8 mouse cellular contexts compared by ENCODE assay signal in the genomic region with DNA sequence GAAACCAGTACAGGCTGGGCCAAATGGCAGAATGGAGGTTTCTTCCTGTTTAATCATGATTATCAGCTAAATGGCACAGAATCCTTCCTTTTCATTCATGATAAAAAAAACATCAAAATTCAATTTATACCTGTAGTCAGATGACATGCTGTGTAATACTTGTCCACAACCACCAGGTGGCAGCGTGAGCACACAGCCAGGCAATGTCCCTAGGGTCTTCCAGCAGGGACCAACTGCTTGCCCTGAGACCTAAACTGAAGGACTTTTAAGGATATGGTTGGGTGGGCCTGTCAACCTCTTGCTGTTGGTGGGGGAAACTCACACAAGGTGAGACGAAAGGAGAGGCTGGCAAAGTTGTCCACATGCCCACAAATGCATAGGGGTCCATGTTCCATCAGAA. TPM values are rescaled to one million over a fixed set of nuclear protein-coding genes. Genes with fewer than 3 reads are reported as not detected.
DNase-seq lines count a peak whose midpoint lies in the region; ATAC-seq and TF ChIP-seq lines count a peak whose summit lies in the region.

No protein-coding gene starts in this region.

- H3K9me3 ChIP-seq in heart, embryonic 11.5 days (replicated peaks; ENCODE audit: control insufficient read depth, low read length): no peaks in the 10 kb centered on the region
- no peaks in the 10 kb centered on the region for H3K9me3 ChIP-seq in forebrain, postnatal 0 days (ENCODE audit: low read length)
- H3K9me3 ChIP-seq in midbrain, embryonic 14.5 days (ENCODE audit: control insufficient read depth, low read length): no peaks in the 10 kb centered on the region

- peaks cover 21% of the 10 kb centered on the region for H3K4me1 ChIP-seq in heart, embryonic 11.5 days (ENCODE audit: control insufficient read depth, insufficient read depth, low read length)
- H3K4me1 ChIP-seq in forebrain, postnatal 0 days (ENCODE audit: insufficient read depth): no peaks in the 10 kb centered on the region
- no peaks in the 10 kb centered on the region for H3K4me1 ChIP-seq in midbrain, embryonic 14.5 days (ENCODE audit: control insufficient read depth, insufficient read depth, low read length)

- no peaks in the 10 kb centered on the region for H3K79me3 ChIP-seq in C2C12 (ENCODE audit: low read depth)

- H3K27me3 ChIP-seq in heart, embryonic 11.5 days (ENCODE audit: control insufficient read depth, insufficient read depth, low read length): no peaks in the 10 kb centered on the region
- H3K27me3 ChIP-seq in C2C12 (ENCODE audit: control insufficient read depth, insufficient read depth, insufficient read length): no peaks in the 10 kb centered on the region
- no peaks in the 10 kb centered on the region for H3K27me3 ChIP-seq in forebrain, postnatal 0 days (ENCODE audit: insufficient read depth, low read length)
- no peaks in the 10 kb centered on the region for H3K27me3 ChIP-seq in midbrain, embryonic 14.5 days (ENCODE audit: control insufficient read depth, insufficient read depth, low read length)

- no peak overlapping the region for H3K9ac ChIP-seq in heart, embryonic 11.5 days (ENCODE audit: low read depth, low read length)
- no peak overlapping the region for H3K9ac ChIP-seq in forebrain, postnatal 0 days
- H3K9ac ChIP-seq in midbrain, embryonic 14.5 days (replicated peaks; ENCODE audit: low read length): no peak overlapping the region

- no peak overlapping the region for H3K4me3 ChIP-seq in heart, embryonic 11.5 days (ENCODE audit: low read depth, low read length)
- H3K4me3 ChIP-seq in C2C12 (ENCODE audit: insufficient read depth, poor library complexity, severe bottlenecking): no peak overlapping the region
- H3K4me3 ChIP-seq in forebrain, postnatal 0 days (ENCODE audit: low read depth, low read length): no peak overlapping the region
- H3K4me3 ChIP-seq in midbrain, embryonic 14.5 days (replicated peaks; ENCODE audit: low read depth, low read length): no peak overlapping the region

- peak; percentile 66 for TF ChIP-seq CTCF in C2C12 (IDR thresholded peaks at IDR 0.05; ENCODE audit: control insufficient read depth, insufficient read depth, insufficient read length)
- TF ChIP-seq CTCF in forebrain, postnatal 0 days (IDR thresholded peaks at IDR 0.05; ENCODE audit: low read depth): peak; percentile 97

- ATAC-seq in heart, embryonic 11.5 days (replicated peaks; ENCODE audit: insufficient number of reproducible peaks, low FRiP score, low TSS enrichment): no peak
- ATAC-seq in forebrain, postnatal 0 days: peak; percentile 54; the same call in 1 of the 2 replicates
- no peak for ATAC-seq in midbrain, embryonic 14.5 days (ENCODE audit: low FRiP score, low TSS enrichment)

- H3ac ChIP-seq in C2C12 (ENCODE audit: control insufficient read depth, insufficient read length, low read depth): no peak overlapping the region

- no peak overlapping the region for H3K27ac ChIP-seq in heart, embryonic 11.5 days (ENCODE audit: low read depth, low read length)
- no peak overlapping the region for H3K27ac ChIP-seq in forebrain, postnatal 0 days (ENCODE audit: low read depth, low read length)
- 0 out of 2 replicates have a peak overlapping the region, but pooled peaks have one; percentile 14 for H3K27ac ChIP-seq in midbrain, embryonic 14.5 days (replicated peaks; ENCODE audit: low read depth, low read length)

- peaks cover 11% of the 10 kb centered on the region; the same call in 1 of the 2 replicates for H3K36me3 ChIP-seq in heart, embryonic 11.5 days (ENCODE audit: control insufficient read depth, insufficient read depth, low read length)
- H3K36me3 ChIP-seq in C2C12 (ENCODE audit: control insufficient read depth, insufficient read depth): peaks cover 38% of the 10 kb centered on the region
- H3K36me3 ChIP-seq in forebrain, postnatal 0 days (ENCODE audit: insufficient read depth): peaks cover 36% of the 10 kb centered on the region
- H3K36me3 ChIP-seq in midbrain, embryonic 14.5 days (ENCODE audit: control insufficient read depth, insufficient read depth, low read length): peaks cover 44% of the 10 kb centered on the region

- WGBS in heart, embryonic 11.5 days (ENCODE audit: insufficient replicate concordance): 3% methylated on average over 2 of the region's 2 CpGs
- 5% methylated on average over 2 of the region's 2 CpGs for WGBS in forebrain, postnatal 0 days
- WGBS in midbrain, embryonic 14.5 days: 0% methylated on average over 2 of the region's 2 CpGs

- DNase-seq in heart, adult 8-10 months (ENCODE audit: low spot score): peak; percentile 44
- DNase-seq in T-cell, adult 2 months (ENCODE audit: low spot score): peak; percentile 42
- peak; percentile 89 for DNase-seq in forebrain, postnatal 0 days
- DNase-seq in kidney, postnatal 10 days: peak; percentile 75
- peak; percentile 90 for DNase-seq in midbrain, embryonic 14.5 days
- peak; percentile 65 for DNase-seq in thymus, postnatal 25 days

- no peak overlapping the region for H3K4me2 ChIP-seq in heart, embryonic 11.5 days
- no peak overlapping the region for H3K4me2 ChIP-seq in forebrain, postnatal 0 days (ENCODE audit: low read depth)
- H3K4me2 ChIP-seq in midbrain, embryonic 14.5 days (ENCODE audit: low read length): no peak overlapping the region

- H3K79me2 ChIP-seq in C2C12 (ENCODE audit: control insufficient read depth, insufficient read depth): no peaks in the 10 kb centered on the region

TF ChIP-seq in C2C12, 6 proteins besides CTCF, POLR2A, EP300 and RAD21:
- no peak for TF ChIP-seq MAX (IDR thresholded peaks at IDR 0.05)
- no peak for TF ChIP-seq FOSL1 (IDR thresholded peaks at IDR 0.05; ENCODE audit: insufficient read depth, low read length, poor library complexity, severe bottlenecking)
- TF ChIP-seq MYOD1 (IDR thresholded peaks at IDR 0.05; ENCODE audit: control insufficient read depth, insufficient read length, low read depth): no peak
- no peak for TF ChIP-seq USF1 (IDR thresholded peaks at IDR 0.05; ENCODE audit: low read depth)

RNA-seq across cellular contexts. Expression of gene Ndufaf8, which starts 12.3 kb away (rescaled TPM):
- 100 to 1,000 TPM in 1 of 4 experiments, 10 to 100 TPM in 3; 68.5 to 103 (median 82.8) TPM for total RNA-seq in heart, adult 8-10 months (2022)
- 83.2 and 83.4 TPM in 2 replicates for polyA plus RNA-seq in heart, embryonic 11.5 days (2014; fragmentation: Nextera tagmentation; extraction: Ambion mirVana)
- 59.0 TPM for polyA plus RNA-seq in C2C12 (2012; fragmentation: generic; extraction: Trizol)
- 16.7 and 32.2 TPM in 2 replicates for total RNA-seq in forebrain, postnatal 0 days (2014; rRNA removed)
- 58.1 and 74.8 TPM in 2 replicates for polyA plus RNA-seq in forebrain, postnatal 0 days (2015; fragmentation: Nextera tagmentation; extraction: Ambion mirVana)
- 61.2 and 61.3 TPM in 2 replicates for polyA plus RNA-seq in midbrain, embryonic 14.5 days (2014; fragmentation: Nextera tagmentation; extraction: Ambion mirVana)

RNA-seq across cellular contexts. Expression of gene Tepsin, which starts 12.5 kb away (rescaled TPM):
- 1 to 10 TPM; 4.8 to 7.0 (median 6.9) TPM for total RNA-seq in heart, adult 8-10 months (2022)
- polyA plus RNA-seq in heart, embryonic 11.5 days (2014; fragmentation: Nextera tagmentation; extraction: Ambion mirVana): 14.6 and 18.9 TPM in 2 replicates
- polyA plus RNA-seq in C2C12 (2012; fragmentation: generic; extraction: Trizol): 10.0 TPM
- total RNA-seq in forebrain, postnatal 0 days (2014; rRNA removed): 19.0 and 25.8 TPM in 2 replicates
- 12.7 and 14.8 TPM in 2 replicates for polyA plus RNA-seq in forebrain, postnatal 0 days (2015; fragmentation: Nextera tagmentation; extraction: Ambion mirVana)
- 15.9 and 18.0 TPM in 2 replicates for polyA plus RNA-seq in midbrain, embryonic 14.5 days (2014; fragmentation: Nextera tagmentation; extraction: Ambion mirVana)

RNA-seq across cellular contexts. Expression of gene Cep131, which starts 24.4 kb away (rescaled TPM):
- total RNA-seq in heart, adult 8-10 months (2022): 10 to 100 TPM in 3 of 4 experiments, 1 to 10 TPM in 1; 8.9 to 16.0 (median 11.7) TPM
- 15.1 and 16.0 TPM in 2 replicates for polyA plus RNA-seq in heart, embryonic 11.5 days (2014; fragmentation: Nextera tagmentation; extraction: Ambion mirVana)
- polyA plus RNA-seq in C2C12 (2012; fragmentation: generic; extraction: Trizol): 11.6 TPM
- 18.3 and 21.4 TPM in 2 replicates for total RNA-seq in forebrain, postnatal 0 days (2014; rRNA removed)
- 21.0 and 22.0 TPM in 2 replicates for polyA plus RNA-seq in forebrain, postnatal 0 days (2015; fragmentation: Nextera tagmentation; extraction: Ambion mirVana)
- 27.6 and 31.9 TPM in 2 replicates for polyA plus RNA-seq in midbrain, embryonic 14.5 days (2014; fragmentation: Nextera tagmentation; extraction: Ambion mirVana)

RNA-seq across cellular contexts. Expression of gene Slc38a10, which starts 40.1 kb away (rescaled TPM):
- total RNA-seq in heart, adult 8-10 months (2022): 100 to 1,000 TPM in 1 of 4 experiments, 10 to 100 TPM in 3; 88.9 to 104 (median 91.6) TPM
- polyA plus RNA-seq in heart, embryonic 11.5 days (2014; fragmentation: Nextera tagmentation; extraction: Ambion mirVana): 57.5 and 72.0 TPM in 2 replicates
- polyA plus RNA-seq in C2C12 (2012; fragmentation: generic; extraction: Trizol): 71.6 TPM
- 114 and 147 TPM in 2 replicates for total RNA-seq in forebrain, postnatal 0 days (2014; rRNA removed)
- polyA plus RNA-seq in forebrain, postnatal 0 days (2015; fragmentation: Nextera tagmentation; extraction: Ambion mirVana): 90.4 and 97.0 TPM in 2 replicates
- 88.3 and 119 TPM in 2 replicates for polyA plus RNA-seq in midbrain, embryonic 14.5 days (2014; fragmentation: Nextera tagmentation; extraction: Ambion mirVana)
